ENCODE assay signal across 17 mouse cellular contexts in genomic region chr7:30296816-30297215, GRCm38 (mm10).
"Had no signal": no experiment of that assay in that cellular context is flagged by ENCODE, and none has a peak within 500 bp of the region (broad histone marks: within the 10 kb centered on the region; RNA-seq: fewer than 3 reads in every experiment).

No protein-coding gene starts in this region.

- DNase-seq: lung, adult 18-20 months; lung, embryonic 14.5 days; lung, postnatal 10 days; lung, postnatal 4 days; retina, postnatal 1 day; right cerebral cortex, adult 18-20 months; right cerebral cortex, postnatal 25 days; right cerebral cortex, postnatal 4 days; spleen, adult 18-20 months; thymus, adult 18-20 months; thymus, postnatal 14 days; thymus, postnatal 36 days had no signal

- H3K27me3 ChIP-seq: midbrain, embryonic 13.5 days; neural tube, embryonic 13.5 days; neural tube, embryonic 15.5 days had no signal

- H3K9me3 ChIP-seq: midbrain, embryonic 10.5 days; midbrain, embryonic 13.5 days; neural tube, embryonic 13.5 days; neural tube, embryonic 15.5 days had no signal

- H3K4me3 ChIP-seq: midbrain, embryonic 10.5 days; midbrain, embryonic 13.5 days; myocyte; neural tube, embryonic 13.5 days; neural tube, embryonic 15.5 days had no signal
